Mouse (Mus musculus) C3H10T1/2 (cell line): ENCODE measurements around the gene A630095N17Rik. TPM values are rescaled to one million over a fixed set of nuclear protein-coding genes. Genes with fewer than 3 reads are reported as not detected.

Experiments used
- polyA plus RNA-seq, 2 experiments: library from polyadenylated mRNA; unstranded; fragments of >200 nt; fragmentation: generic; extraction: Trizol; gene quantifications; one replicate each; pipeline ENCODE4 v1.2.1; 2012; ENCODE audit warnings: missing spikeins in 2 of 2

Gene A630095N17Rik
- polyA plus RNA-seq, result not detected

GRCm38 (mm10) chr1:75231664-75232152, at the start of gene A630095N17Rik:
TSS of gene A630095N17Rik (minus strand) at chr1:75232102.

GRCm38 (mm10) chr1:75278228-75278627, 46.3 kb upstream of the A630095N17Rik start, which contains the start of gene Resp18:
TSS of gene Resp18 (minus strand) at chr1:75278415.

GRCm38 (mm10) chr1:75264091-75264880, 32.4 kb upstream of the A630095N17Rik start, which contains the start of gene Ptprn:
TSS of gene Ptprn (minus strand) at chr1:75264502.

GRCm38 (mm10) chr1:75236117-75237050, 4.5 kb upstream of the A630095N17Rik start, which contains the start of gene Dnajb2:
TSS of gene Dnajb2 (plus strand) at chr1:75236406.

GRCm38 (mm10) chr1:75219531-75219930, 12.4 kb downstream of the A630095N17Rik start, which contains the start of gene Tuba4a:
TSS of gene Tuba4a (minus strand) at chr1:75219865.

GRCm38 (mm10) chr1:75210136-75211087, 21.5 kb downstream of the A630095N17Rik start, which contains the start of the genes Glb1l and Stk16:
TSS of gene Glb1l (minus strand) at chr1:75210813.
TSS of gene Stk16 (plus strand) at chr1:75210838.

GRCm38 (mm10) chr1:75191622-75192402, 40.1 kb downstream of the A630095N17Rik start, which contains the start of the genes Ankzf1 and Atg9a:
TSS of gene Ankzf1 (plus strand) at chr1:75192151.
TSS of gene Atg9a (minus strand) at chr1:75192196.

GRCm38 (mm10) chr1:75180105-75180590, 51.8 kb downstream of the A630095N17Rik start, which contains the start of gene Abcb6:
TSS of gene Abcb6 (minus strand) at chr1:75180392.

Other genes with a start within 250 kb of the A630095N17Rik start
- 1 to 10 TPM; 6.5 to 6.6 TPM for gene Nhej1, start 106.9 kb downstream of the A630095N17Rik start, polyA plus RNA-seq
- under 1 TPM; 0.01 to 0.46 TPM for gene Slc23a3, start 98.2 kb downstream of the A630095N17Rik start, polyA plus RNA-seq
- 10 to 100 TPM; 21.7 to 39.3 TPM for gene Cnppd1, start 89.4 kb downstream of the A630095N17Rik start, polyA plus RNA-seq
- 10 to 100 TPM; 41.2 to 57.7 TPM for gene Retreg2, start 89.3 kb downstream of the A630095N17Rik start, polyA plus RNA-seq
- 10 to 100 TPM; 35.1 to 38.6 TPM for gene Zfand2b, start 63.5 kb downstream of the A630095N17Rik start, polyA plus RNA-seq
- gene Abcb6, start 51.7 kb downstream of the A630095N17Rik start, polyA plus RNA-seq, result 10 to 100 TPM in 1 of 2 experiments, 1 to 10 TPM in 1; 8.1 to 19.2 TPM
- 1 to 10 TPM; 3.5 to 6.8 TPM for gene Ankzf1, start 40.0 kb downstream of the A630095N17Rik start, polyA plus RNA-seq
- 10 to 100 TPM; 13.1 to 26.6 TPM for gene Atg9a, start 39.9 kb downstream of the A630095N17Rik start, polyA plus RNA-seq
- gene Glb1l, start 21.3 kb downstream of the A630095N17Rik start, polyA plus RNA-seq, result 1 to 10 TPM in 1 of 2 experiments, under 1 TPM in 1; 0.15 to 7.5 TPM
- gene Stk16, start 21.3 kb downstream of the A630095N17Rik start, polyA plus RNA-seq, result 100 to 1,000 TPM in 1 of 2 experiments, 10 to 100 TPM in 1; 77.1 to 116 TPM
- 100 to 1,000 TPM in 1 of 2 experiments, 1 to 10 TPM in 1; 6.5 to 102 TPM for gene Tuba4a, start 12.2 kb downstream of the A630095N17Rik start, polyA plus RNA-seq
- 10 to 100 TPM; 17.9 to 34.8 TPM for gene Dnajb2, start 4.3 kb upstream of the A630095N17Rik start, polyA plus RNA-seq
- under 1 TPM; 0.26 to 0.82 TPM for gene Ptprn, start 32.4 kb upstream of the A630095N17Rik start, polyA plus RNA-seq
- not detected for gene Resp18, start 46.3 kb upstream of the A630095N17Rik start, polyA plus RNA-seq
- 100 to 1,000 TPM in 1 of 2 experiments, 10 to 100 TPM in 1; 81.6 to 131 TPM for gene Dnpep, start 85.9 kb upstream of the A630095N17Rik start, polyA plus RNA-seq
- gene Des, start 128.2 kb upstream of the A630095N17Rik start, polyA plus RNA-seq, result 1 to 10 TPM; 1.0 to 1.3 TPM
- 10 to 100 TPM in 1 of 2 experiments, 1 to 10 TPM in 1; 7.3 to 31.3 TPM for gene Speg, start 143.2 kb upstream of the A630095N17Rik start, polyA plus RNA-seq
- gene Gmppa, start 203.8 kb upstream of the A630095N17Rik start, polyA plus RNA-seq, result 100 to 1,000 TPM in 1 of 2 experiments, 10 to 100 TPM in 1; 59.9 to 119 TPM
- under 1 TPM in 1 of 2 experiments, not detected in 1; 0.04 TPM for gene Asic4, start 218.3 kb upstream of the A630095N17Rik start, polyA plus RNA-seq
- gene Chpf, start 247.2 kb upstream of the A630095N17Rik start, polyA plus RNA-seq, result 100 to 1,000 TPM in 1 of 2 experiments, 10 to 100 TPM in 1; 40.9 to 104 TPM
- gene Tmem198, start 247.4 kb upstream of the A630095N17Rik start, polyA plus RNA-seq, result 1 to 10 TPM in 1 of 2 experiments, under 1 TPM in 1; 0.25 to 1.3 TPM